Mouse (Mus musculus): ENCODE measurements around the gene Gm20388.

DNA sequence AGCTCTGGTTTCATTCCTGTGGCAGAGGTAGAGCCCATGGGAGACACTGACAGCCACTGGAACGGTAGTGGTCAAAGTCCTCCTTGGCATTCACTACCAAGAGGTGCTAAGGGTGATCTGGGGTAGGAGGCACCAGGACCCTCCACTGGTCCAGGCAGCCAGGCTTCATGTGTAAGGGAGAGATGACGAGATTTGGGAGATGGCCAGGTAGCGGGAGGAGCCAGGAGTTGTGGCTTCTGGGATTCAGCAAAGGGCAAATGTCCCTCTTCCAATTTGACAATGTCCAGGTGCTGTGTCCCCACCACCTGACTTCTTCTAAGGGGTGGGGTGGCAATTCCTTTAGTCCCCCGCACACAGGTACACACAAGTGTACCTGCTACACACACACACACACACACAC, 501.7 kb downstream of the Gm20388 start:
- TF ChIP-seq POLR2A (IDR thresholded peaks at IDR 0.05; ENCODE audit: borderline replicate concordance, control insufficient read depth, low read depth, low read length) (no peak), CTCF (IDR thresholded peaks at IDR 0.05; ENCODE audit: control insufficient read depth, insufficient read depth, low read length) (no peak)

Data from bone marrow, adult 2 months (tissue).